Mouse (Mus musculus) olfactory bulb, adult 2 months (tissue): ENCODE data around the gene Gtf3c6. TPM values are rescaled to one million over a fixed set of nuclear protein-coding genes. Genes with fewer than 3 reads are reported as not detected.

Experiments
- H3K27ac ChIP-seq: fragments of 200-500 bp; 2 replicates; pipeline ENCODE4 v1.5.1; 2012; ENCODE audit warnings: low read depth, low read length; ENCODE audit not compliant: insufficient read depth
- H3K4me1 ChIP-seq: fragments of 200-500 bp; 2 replicates; pipeline ENCODE4 v1.6.1; 2012; ENCODE audit warnings: low read length; ENCODE audit not compliant: control insufficient read depth, insufficient read depth
- H3K4me3 ChIP-seq: fragments of 200-500 bp; 2 replicates; pipeline ENCODE4 v1.5.1; 2012; ENCODE audit warnings: mild to moderate bottlenecking, low read depth, low read length, moderate library complexity; ENCODE audit not compliant: insufficient read depth
- CTCF ChIP-seq: fragments of 200-500 bp; IDR thresholded peaks from 2 replicates; pipeline ENCODE4 v1.5.1; 2012; ENCODE audit warnings: low read depth, mild to moderate bottlenecking, low read length, moderate library complexity; ENCODE audit not compliant: insufficient read depth
- POLR2A ChIP-seq: fragments of 200-500 bp; IDR thresholded peaks from 2 replicates; pipeline ENCODE4 v1.6.1; 2012; ENCODE audit warnings: mild to moderate bottlenecking, low read depth, low read length, moderate library complexity; ENCODE audit not compliant: insufficient read depth
- WGBS: fragments of 180-500 bp; shearing (Covaris S2); methylation state at CpG from one replicate; pipeline ENCODE4 v1.1.7; 2018; 5-methylcytosine and 5-hydroxymethylcytosine counted together
- polyA plus RNA-seq: library from polyadenylated mRNA; stranded (reverse); fragments of >200 nt; gene quantifications from 2 replicates; pipeline ENCODE4 v1.2.4, GENCODE M21; 2012; ENCODE audit warnings: low replicate concordance; ENCODE audit not compliant: missing spikeins, insufficient read depth, insufficient read length

Gtf3c6 gene
- polyA plus RNA-seq, 1 experiment: not detected

DNA sequence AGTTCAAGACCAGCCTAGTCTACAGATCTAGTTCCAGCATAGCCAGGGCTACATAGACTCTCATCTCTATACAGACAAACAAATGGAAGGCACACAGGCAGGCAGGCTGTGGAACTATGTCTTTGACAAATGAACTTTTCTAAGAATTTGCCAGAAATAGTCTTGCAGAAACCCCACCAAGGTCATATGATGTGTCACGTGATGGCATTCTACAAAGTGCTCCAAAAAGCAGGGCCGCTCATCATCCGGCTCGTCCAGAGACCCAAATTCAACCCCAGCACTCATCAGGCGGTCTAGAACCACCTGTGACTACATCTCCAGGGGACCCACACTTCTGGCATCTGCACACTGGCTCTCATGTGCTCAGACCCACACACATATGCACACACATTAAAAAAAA, 20.1 kb downstream of the Gtf3c6 start:
- TF ChIP-seq POLR2A: no peak
- TF ChIP-seq CTCF: no peak
- H3K4me3 ChIP-seq: no peak overlapping the region
- no peak overlapping the region for H3K27ac ChIP-seq
- 98% methylated on average over 5 of the region's 5 CpGs for WGBS
- H3K4me1 ChIP-seq: no peaks in the 10 kb centered on the region

- no peak overlapping the region for H3K27ac ChIP-seq
- H3K4me3 ChIP-seq: no peak overlapping the region
- no peak for TF ChIP-seq POLR2A
- no peaks in the 10 kb centered on the region for H3K4me1 ChIP-seq
- 92% methylated on average over 3 of the region's 3 CpGs for WGBS
Observed at GRCm38 (mm10) chr10:40233241-40233640, 24.7 kb downstream of the Gtf3c6 start.

- WGBS: 86% methylated on average over 7 of the region's 7 CpGs
- no peak overlapping the region for H3K4me3 ChIP-seq
- no peak for TF ChIP-seq POLR2A
- TF ChIP-seq CTCF: no peak
- no peaks in the 10 kb centered on the region for H3K4me1 ChIP-seq
- no peak overlapping the region for H3K27ac ChIP-seq
Observed at GRCm38 (mm10) chr10:40232442-40232841, 25.5 kb downstream of the Gtf3c6 start.

DNA sequence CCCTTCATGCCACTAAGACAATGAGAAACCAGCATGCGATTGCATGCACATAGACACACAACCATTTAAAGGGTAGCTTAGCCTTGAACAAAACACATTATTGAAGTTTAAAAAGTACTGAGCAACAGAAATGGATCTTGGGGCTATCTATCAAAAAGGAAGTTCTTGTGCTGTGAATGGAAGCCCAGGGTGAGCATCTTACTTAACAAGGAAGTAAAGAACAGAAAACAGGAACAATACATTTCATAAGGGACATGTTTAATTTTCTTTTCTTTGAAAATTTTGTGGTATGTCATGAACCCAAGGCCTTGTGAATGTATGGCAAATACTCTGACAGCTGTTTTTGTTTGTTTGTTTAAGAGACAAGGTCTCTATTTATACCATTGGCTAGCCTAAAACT, 28.2 kb downstream of the Gtf3c6 start:
- Histone ChIP-seq H3K27ac (no peak overlapping the region), H3K4me1 (no peaks in the 10 kb centered on the region), H3K4me3 (no peak overlapping the region)
- WGBS: 79% methylated on average over 1 of the region's 1 CpGs
- TF ChIP-seq CTCF: no peak

GRCm38 (mm10) chr10:40227660-40228303, 30.1 kb downstream of the Gtf3c6 start:
- no peak for TF ChIP-seq POLR2A
- no peak for TF ChIP-seq CTCF
- 53% methylated on average over 4 of the region's 4 CpGs for WGBS
- Histone ChIP-seq H3K4me3 (no peak overlapping the region), H3K4me1 (no peaks in the 10 kb centered on the region), H3K27ac (no peak overlapping the region)

GRCm38 (mm10) chr10:40218874-40219273, 39.0 kb downstream of the Gtf3c6 start:
- TF ChIP-seq POLR2A (no peak), CTCF (no peak)
- no peak overlapping the region for H3K27ac ChIP-seq
- no peaks in the 10 kb centered on the region for H3K4me1 ChIP-seq
- no peak overlapping the region for H3K4me3 ChIP-seq
- 79% methylated on average over 3 of the region's 3 CpGs for WGBS

DNA sequence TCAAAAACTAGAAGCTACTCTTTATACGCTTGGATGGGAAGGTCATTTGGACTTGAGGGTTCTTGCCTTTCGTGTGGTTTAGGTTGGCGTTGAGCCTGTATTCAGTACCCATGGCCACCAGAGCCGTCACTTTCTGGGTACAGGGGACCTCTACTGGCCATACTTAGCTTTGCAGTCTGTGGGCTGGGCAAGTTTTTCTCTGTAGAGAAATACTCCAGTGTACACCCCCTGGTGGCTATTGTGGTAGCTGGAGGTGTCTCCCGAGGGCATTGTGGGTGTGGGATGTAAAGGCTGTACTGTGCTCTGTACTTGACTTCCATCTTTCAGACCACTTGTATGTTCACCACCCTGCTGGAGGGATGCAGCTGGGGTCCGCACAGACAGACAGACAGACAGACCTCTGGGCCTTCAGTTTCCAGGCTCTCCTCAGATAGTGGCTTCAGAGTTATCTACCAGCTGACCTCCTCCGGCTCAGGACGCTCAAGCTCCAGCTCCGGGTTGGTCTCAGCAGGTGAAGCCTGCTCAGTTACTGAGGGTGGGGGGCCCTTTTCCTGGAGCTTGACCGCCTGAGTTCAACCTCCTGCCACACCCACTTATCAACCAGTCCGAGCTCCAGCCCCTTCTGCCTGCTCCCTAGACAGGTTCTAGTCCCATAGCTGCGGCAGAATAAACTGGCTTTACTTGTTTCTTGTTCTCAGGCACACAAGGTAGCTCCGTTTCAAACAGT, 45.3 kb downstream of the Gtf3c6 start:
- WGBS: 37% methylated on average over 13 of the region's 13 CpGs
- H3K27ac ChIP-seq: no peak overlapping the region
- H3K4me3 ChIP-seq: no peak overlapping the region
- H3K4me1 ChIP-seq: no peaks in the 10 kb centered on the region
- TF ChIP-seq CTCF (no peak), POLR2A (no peak)

Other genes with a start within 250 kb of the Gtf3c6 start
- not detected in 2 replicates for gene Mfsd4b1, start 232.8 kb downstream of the Gtf3c6 start, polyA plus RNA-seq
- gene Slc16a10, start 115.8 kb downstream of the Gtf3c6 start, polyA plus RNA-seq: not detected in 2 replicates
- not detected in 2 replicates for gene Rpf2, start 11.1 kb downstream of the Gtf3c6 start, polyA plus RNA-seq
- not detected in 2 replicates for gene Amd1, start 44.1 kb upstream of the Gtf3c6 start, polyA plus RNA-seq
- 114 TPM in 1 of 2 replicates, not detected in the other for gene Cdk19, start 81.5 kb upstream of the Gtf3c6 start, polyA plus RNA-seq